Mouse (Mus musculus) natural killer cell, adult 2 months (primary cell): ENCODE results near the gene Slc2a10.

Source experiments
- DNase-seq, 2 experiments: peaks; one replicate each; pipeline ENCODE4 v3.0.0; 2022; ENCODE audit warnings: low spot score in 2 of 2

Slc2a10 gene

DNA sequence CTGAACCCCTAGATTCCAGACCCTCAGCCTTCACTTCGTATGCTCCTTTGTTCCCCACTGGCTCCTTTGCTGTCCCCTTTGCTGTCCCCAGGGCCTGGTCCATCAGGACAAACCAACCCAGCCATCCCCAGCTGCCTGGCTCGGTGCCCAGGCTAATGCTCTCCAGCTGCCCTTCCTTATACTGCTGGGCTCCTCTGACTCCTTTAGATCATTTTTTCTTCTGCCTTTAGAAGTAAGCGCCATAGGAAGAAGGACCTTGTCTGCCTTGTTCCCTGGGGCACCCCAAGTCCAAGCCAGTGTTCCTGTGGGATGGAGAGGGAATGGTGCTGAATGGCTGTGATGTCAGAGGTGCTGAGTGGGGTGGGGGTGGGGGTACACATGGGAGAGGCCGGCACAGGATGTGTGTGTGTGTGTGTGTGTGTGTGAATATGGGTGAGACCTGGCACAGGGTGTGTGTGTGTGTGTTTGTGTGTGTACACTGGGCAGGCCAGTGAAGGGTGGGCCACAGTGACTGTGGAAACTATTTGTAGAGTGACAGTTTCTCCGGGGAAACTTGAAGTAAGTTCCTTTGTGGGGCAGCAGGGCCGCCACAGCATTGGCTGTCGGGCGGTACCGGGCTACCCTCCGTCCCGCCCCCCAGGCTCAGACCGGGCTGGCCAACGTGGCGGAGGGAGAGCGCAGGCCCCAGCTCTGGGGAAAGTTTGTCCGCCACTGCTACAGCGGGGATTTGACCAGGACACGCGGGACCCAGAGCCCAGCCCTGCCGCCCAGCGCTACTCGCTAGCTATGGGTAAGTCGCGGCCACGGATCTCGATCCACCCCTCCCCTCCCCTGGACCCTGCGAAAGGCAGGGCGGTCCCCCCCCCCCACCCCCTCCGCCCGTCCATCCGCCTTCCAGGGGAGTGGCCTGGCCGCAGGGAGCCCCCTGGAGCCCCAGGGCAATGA is at the start of gene Slc2a10:
Gene Slc2a10 (plus strand): TSS at position 529 of the 945 bp plus-strand sequence.
- DNase-seq: peak in 1 of 2 experiments; percentile 8

DNA sequence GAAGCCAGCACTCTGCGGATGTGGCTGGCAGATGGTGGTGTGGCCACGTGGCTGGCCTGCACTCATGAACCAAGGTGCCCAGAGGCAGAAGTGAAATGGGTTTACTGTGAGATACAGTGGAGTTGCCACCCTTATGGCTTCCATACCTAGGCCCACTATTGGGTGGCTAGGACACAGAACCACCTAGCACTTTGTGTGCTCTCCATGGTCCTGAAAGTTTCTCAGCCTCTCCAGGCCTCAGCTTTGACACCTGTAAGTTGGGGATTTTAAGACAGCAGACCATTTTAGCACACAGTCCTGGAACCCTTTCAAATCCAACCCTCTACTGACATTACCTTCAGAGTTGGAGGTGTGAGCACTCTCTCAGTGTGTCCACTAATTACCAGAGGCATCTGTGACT is 46.9 kb upstream of the Slc2a10 start:
- no peak for DNase-seq

DNA sequence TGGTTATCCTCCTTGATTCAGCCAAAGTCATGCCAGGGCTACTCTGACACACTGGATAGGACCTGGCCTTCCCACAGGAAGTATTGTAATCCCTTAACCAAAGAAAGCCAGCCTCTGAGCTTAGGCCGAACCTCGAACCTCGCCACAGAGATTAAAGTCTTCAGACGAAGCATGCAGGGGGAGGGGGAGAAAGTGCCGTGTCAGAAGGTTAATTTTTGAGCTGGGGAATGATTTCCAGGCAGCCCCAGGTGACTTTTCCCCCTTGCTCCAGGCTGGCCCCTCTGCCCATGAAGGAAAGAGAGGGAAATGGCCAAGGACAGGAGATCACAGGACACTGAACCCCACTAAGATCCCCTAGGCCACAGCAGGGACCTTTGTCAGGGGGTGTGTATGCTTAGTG is 45.4 kb upstream of the Slc2a10 start:
- DNase-seq: no peak

DNA sequence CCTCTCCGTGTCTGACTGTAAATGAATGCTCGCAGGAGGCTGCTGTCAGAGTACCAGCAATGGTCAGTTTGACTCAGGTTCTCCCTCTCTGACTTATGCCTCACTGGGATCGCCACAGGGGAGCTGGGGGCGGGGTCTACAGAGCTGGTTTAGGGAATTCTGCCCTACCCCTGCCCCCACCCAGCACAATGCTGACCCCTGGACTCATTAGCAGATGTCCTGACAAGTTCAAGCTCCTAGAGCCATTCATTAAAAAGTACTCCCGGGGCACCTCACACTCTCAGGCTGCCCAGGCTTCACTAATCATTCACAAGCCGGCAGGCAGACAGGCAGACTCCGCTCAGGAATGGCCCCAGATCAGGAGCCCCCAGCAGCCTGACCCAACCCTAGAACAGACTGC is 43.9 kb upstream of the Slc2a10 start:
- DNase-seq: no peak

GRCm38 (mm10) chr2:165467824-165468452 is 35.6 kb upstream of the Slc2a10 start:
- no peak for DNase-seq

DNA sequence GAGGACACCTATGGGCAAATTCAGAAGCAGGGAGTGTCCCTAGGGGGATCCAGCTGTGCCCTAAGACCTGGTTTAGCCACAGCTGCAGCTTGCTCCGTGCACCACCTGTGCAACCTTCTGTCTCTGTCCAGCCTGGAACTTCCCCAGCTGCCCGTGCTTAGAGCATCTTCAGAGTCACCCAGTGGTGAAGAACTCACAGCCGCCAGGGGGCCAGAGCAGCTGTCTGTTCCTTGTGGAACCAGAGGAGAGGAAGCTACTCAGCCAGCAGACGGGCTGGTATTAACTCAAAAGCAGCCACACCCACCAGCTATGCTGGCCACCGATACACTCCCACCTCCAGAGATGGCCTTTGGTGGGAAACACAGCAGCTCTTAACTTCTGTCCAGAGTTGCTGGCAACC is 33.4 kb upstream of the Slc2a10 start:
- no peak for DNase-seq

DNA sequence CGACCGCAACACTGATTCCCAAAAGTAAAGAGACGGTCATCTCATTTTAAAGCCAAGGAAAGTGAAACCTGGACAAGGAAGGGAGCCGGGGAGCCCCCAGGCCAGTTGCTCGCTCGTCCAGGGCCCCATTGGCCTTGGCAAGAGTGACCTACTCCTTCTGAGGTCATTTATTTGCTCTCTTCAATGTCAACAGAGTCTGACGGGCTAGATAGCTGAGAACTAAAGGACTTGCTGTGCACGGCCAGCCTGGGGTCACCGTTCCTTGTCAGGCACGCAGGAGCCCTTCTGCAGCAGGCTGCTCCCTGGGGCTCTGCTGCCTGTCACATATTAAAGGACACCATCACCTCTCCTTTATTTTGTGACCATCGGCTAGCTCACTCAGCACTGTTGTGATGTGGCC is 31.6 kb upstream of the Slc2a10 start:
- no peak for DNase-seq

- DNase-seq: no peak
These were observed 30.6 kb upstream of the Slc2a10 start, which contains the start of gene Slc13a3 for GRCm38 (mm10) chr2:165473003-165473402. TSS of gene Slc13a3 (minus strand) at chr2:165473230.

DNA sequence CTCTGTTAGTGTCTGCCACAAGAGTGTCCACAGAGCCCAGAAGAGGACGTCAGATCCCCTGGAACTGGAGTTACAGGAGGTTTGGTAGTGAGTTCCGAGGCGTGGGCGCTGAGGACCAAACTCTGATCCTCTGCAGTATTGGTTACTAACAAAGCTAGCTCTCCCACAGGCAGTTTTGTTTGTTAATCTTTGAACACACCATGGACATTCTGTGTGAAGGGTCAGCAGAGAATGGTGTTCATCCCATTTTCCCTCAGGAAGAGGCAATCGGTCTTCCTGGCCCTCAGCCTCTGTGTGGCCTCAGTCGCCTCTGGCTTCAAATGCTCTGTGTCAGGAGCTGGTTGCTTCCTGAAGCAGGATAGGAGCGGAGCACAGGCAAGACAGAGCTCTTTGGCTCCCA is 28.2 kb upstream of the Slc2a10 start:
- DNase-seq: no peak

GRCm38 (mm10) chr2:165475850-165476249 is 27.7 kb upstream of the Slc2a10 start:
- no peak for DNase-seq

DNA sequence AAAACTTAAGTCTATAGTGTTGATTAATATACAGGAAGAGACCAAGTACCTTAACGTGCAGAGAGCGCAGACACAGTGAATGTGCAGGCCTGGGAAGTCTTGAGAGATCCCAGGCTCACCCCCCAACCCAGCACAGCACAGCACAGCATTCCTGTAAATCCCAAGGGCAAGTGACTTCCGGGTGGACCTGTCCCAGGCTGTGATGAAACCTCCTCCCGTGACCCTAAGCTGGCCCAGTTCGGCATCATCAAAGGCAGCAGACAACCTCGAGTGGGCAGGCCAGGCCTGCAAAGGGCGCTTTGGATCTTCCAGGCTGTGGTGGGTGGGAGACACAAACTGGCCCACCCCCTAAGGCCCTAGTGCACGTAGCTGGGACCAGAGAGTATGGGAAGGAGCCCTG is 21.6 kb upstream of the Slc2a10 start:
- no peak for DNase-seq

DNA sequence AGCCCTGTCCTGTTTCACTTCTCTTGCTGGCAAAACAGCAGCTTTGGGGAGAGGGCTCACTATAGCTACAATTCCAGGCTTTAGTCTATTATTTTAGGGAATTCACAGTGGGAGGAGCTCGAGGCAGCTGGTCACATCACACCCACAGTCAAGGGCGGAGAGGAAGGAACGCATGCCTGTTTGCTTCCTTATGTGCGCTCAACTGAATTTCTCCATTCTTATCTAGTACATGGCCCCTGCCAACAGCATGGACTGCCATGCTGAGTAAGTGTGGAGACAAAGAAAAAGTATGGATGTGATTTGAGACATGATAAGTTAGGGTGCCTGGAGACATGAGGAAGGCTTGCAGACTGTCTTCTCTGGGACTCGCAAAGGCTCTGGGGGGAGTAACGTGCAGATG is 19.4 kb upstream of the Slc2a10 start:
- DNase-seq: no peak

DNA sequence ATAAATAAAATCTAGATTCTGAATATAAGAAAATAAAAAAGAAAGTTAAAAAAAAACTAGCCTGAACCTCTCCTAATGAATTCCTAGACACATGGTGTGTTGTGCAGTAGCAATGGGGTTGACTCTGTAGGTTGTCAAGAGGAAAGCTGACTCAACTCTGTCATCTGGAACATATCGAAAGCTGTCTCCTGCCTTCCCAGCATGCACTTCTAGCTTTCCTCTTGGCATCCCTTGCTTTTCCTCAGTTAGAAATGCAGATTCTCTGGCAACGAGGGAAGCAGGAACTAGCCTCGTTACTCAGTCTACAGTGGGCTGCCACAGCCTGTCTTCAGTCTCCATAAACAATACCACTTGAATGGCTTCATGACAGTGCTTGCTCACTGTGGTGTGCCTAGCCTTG is 17.8 kb upstream of the Slc2a10 start:
- no peak for DNase-seq

DNA sequence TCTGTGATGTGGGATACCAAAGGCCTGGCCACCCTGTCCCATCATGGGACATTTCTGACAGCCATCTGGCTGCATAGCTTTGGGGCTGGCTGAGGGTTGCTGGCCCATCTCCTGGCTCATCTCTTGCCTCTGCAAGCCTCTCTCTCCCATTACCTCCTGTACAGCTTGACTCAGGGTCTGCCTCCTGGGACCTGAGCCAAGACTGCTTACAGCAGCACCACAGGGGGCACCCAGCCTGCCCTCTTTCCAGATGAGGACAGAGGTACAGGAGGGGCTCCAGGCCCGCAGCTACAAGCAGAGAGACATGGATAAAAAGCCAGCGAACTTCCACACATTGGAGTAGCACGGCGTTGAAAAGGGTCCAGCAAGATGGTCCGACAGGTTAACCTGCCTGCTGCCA is 17.2 kb upstream of the Slc2a10 start:
- DNase-seq: no peak

GRCm38 (mm10) chr2:165486881-165487535 is 16.6 kb upstream of the Slc2a10 start:
- DNase-seq: peak in 1 of 2 experiments; percentile 38

DNA sequence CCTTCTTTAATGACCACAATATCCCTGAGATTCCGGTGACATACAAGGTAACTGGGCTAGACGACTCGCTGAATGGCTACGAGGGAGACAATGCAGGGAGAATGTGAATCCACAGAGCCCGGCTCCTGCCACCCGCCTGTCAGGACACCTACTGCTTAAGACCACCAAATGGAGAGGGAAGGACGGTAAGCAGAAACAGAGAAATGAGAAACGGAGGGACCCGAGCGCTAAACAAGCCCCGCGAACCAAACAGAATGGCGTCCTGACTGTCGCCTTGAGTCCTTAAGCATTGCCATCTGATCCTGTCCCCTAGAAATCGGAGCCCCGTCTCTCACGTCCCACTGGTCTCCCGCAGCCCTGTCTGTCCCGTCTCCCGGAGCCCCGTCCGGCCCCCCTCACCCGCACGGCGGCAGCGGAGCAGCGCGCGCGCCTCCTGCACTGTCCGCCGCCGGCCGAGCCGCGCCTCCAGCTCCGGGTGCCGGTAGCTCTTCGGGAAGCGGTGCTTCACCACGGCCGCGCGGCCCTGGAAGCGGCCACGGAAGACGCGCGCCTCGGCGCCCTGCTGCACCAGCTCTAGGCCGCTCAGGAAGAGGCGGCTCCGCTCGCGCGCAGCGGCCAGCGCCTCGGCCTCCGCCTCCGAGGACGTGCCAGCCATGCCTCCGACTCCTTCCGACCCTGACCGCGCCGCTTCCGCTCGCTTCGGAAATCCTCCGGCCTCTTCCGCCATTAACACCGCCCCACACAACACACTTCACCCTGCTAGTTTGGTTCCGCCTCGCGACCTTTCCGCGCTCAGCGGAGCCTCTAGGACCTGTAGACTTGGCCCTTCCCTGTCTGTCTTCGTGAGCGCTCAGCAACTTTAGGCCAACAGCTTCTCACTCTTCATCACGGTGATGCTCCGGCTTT is 10.7 kb upstream of the Slc2a10 start, which contains the start of gene Trp53rka:
Gene Trp53rka (minus strand): TSS at position 677 of the 906 bp plus-strand sequence.
- DNase-seq: peak; percentile 76 to 77

DNA sequence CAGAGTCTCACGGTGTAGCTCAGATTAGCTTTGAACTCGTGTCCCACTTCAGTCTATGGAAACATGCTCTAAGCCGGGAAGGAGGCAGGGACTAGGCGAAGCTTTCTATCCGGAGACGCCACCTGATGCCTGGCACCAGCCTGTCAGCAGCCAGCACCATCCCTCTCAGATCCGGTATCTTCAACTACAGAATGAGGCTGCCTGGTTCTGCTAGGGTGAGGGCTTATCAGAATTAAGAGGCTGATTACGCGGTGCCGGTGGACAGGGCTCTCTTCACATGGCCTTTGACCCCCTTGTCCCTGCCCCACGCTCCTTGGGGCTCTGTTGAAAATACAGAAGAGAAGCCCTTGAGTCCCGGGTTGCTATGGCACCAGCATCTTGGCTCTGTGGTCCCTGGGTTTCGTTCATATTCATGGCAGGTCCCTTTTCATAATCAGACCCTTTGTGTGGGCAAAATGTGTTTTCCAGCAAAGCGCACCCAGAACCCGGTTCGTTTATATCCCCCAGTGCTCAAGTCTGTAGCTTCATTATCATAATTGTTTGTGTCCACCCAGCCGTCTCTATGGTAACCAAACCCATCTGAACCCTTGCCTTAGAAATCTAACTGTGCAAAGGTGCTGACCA is 9.9 kb upstream of the Slc2a10 start:
- DNase-seq: peak in 1 of 2 experiments; percentile 5

DNA sequence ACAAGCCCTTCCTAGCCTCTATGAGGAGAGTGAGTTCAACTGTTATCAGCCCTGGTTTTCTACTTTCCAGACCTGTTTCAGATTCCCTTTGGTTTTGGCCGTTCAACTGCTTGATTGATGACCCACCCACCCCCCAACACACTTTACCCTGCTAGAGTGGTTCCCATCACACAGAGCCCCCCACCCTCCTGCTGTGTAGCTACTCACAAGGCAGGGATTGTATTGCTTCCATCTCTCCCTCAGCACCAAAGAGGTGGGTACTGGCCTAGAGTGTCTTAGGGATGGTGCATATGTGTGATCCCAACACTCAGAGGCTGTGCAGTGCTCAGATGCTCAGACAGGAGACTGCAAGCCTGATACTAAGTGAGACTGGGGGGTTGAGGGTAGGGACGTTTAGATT is 9.1 kb upstream of the Slc2a10 start:
- no peak for DNase-seq

GRCm38 (mm10) chr2:165496251-165496650 is 7.3 kb upstream of the Slc2a10 start:
- peak; percentile 50 to 62 for DNase-seq

DNA sequence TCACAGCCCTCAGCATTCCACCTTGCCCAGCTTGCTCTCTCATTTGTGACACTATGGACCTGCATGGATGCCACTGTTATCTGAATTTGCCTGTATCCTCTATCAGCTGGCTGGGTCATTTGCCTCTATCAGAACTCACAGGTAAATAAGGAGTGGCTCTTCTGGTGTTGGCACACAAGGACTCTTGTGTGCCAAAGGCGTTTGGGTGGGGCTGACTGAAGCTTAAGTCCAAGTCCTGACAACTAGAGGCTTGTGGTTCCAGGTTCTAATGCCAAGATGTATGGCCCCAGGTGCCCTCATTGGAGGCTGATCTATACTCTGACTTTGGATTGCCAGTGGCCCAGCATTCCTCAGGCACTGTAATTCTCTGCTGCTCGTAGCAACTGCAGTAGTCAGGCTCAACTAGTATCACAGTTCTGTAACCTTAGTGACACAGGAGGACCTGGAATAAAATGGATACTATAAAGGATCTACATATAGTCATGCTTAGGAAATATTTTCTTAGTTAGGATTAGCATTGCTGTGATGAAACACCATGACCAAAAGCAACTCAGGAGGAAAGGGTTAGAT is 5.8 kb upstream of the Slc2a10 start:
- no peak for DNase-seq
